Mouse (Mus musculus) adrenal gland, postnatal 10 days (tissue): Measurements from ENCODE around the gene Rps13. TPM values are rescaled to one million over a fixed set of nuclear protein-coding genes. Genes with fewer than 3 reads are reported as not detected.
"Not testable (repeated sequence)": the region's sequence is repeated elsewhere in the genome, so short reads cannot be mapped to it uniquely, and the experiment has no call there.

Experiments
- DNase-seq: peaks from one replicate; pipeline ENCODE4 v3.0.0; 2021; ENCODE audit warnings: mixed read lengths
- long read RNA-seq, 2 experiments: library from polyadenylated mRNA; stranded (forward); transcript quantifications; one replicate each; pipeline ENCODE4 v2.0.0; 2021
- total RNA-seq, 2 experiments: library from RNA; stranded (reverse); gene quantifications; 2 replicates each; pipeline ENCODE4 v1.2.3; 2021

Gene Rps13
- 100 to 1,000 TPM; 508 to 514 TPM for total RNA-seq
- long read RNA-seq, experiment 1, transcript Rps13-201 (6 exons, 589 nt), result major isoform, 211 of 222 reads
- long read RNA-seq, experiment 1, partial matches to known transcripts, result 1 of 222 reads
- long read RNA-seq, experiment 1, other reads (novel, unspliced or antisense), result 3 of 222 reads
- long read RNA-seq, experiment 2, transcript Rps13-201 (6 exons, 589 nt), result major isoform, 109 of 117 reads
- long read RNA-seq, experiment 2, partial matches to known transcripts, result 1 of 117 reads
- long read RNA-seq, experiment 2, other reads (novel, unspliced or antisense), result 3 of 117 reads

- DNase-seq, result peak; percentile 98
These were observed at the start of gene Rps13 for GRCm38 (mm10) chr7:116333713-116334668. Gene Rps13 (minus strand): TSS chr7:116334195.

DNA sequence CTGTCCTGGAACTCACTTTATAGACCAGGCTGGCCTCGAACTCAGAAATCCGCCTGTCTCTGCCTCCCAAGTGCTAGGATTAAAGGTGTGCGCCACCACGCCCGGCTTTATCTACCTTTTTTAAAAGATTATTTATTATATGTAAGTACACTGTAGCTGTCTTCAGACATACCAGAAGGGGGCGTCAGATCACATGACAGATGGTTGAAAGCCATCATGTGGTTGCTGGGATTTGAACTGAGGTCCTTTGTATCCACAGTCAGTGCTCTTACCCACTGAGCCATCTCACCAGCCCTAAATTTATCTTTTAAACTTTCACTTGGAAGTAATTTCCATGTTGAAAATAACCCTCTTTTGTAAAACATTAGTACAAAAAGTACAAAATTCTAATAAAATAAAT lies 45.2 kb upstream of the Rps13 start:
- not testable (repeated sequence) for DNase-seq

GRCm38 (mm10) chr7:116374284-116374683 lies 40.3 kb upstream of the Rps13 start:
- no peak for DNase-seq

DNA sequence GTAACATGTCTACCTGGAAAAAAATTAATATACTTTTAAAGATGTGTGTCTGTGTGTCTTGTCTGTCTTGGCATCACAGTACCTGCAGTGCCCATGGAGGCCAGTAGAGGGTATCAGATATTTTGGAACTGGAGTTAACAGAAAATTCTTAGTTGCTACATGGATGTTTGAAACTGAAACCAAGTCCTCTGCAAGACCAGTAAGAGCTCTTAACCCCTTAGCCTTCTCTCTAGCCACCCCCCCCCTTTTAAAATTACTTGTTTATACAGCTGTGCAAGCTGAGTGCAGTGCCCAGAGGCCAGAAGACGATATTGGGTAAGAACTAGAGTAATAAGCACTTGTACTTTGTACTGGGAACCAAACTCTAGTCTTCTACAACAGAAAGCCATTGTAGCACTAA lies 2.2 kb upstream of the Rps13 start:
- DNase-seq, result peak; percentile 79

- no peak for DNase-seq
These were observed 1.1 kb upstream of the Rps13 start for GRCm38 (mm10) chr7:116335133-116335532.

GRCm38 (mm10) chr7:116334669-116335038 lies 659 bp upstream of the Rps13 start:
- DNase-seq, result no peak

- no peak for DNase-seq
These were observed 2.7 kb downstream of the Rps13 start for GRCm38 (mm10) chr7:116331246-116331645.

DNA sequence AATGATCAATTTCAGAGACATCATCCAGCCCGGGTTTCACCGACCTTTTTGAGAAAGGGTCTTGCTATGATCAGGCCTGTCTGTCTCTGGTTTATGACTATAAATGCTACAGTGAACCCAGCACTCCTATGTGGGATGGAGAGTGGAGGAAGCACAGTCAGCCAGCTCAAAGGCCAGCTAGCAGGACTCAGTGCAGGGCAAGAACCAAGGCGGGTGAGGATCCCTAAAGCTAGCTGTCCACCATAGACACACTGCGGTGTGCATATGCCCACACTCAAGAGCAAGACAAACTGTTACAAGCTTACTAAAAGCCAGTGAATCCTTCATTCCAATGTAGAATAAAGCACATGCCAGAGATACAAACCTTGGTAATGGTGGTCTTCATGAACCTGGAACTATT lies 4.1 kb downstream of the Rps13 start:
- DNase-seq, result no peak

DNA sequence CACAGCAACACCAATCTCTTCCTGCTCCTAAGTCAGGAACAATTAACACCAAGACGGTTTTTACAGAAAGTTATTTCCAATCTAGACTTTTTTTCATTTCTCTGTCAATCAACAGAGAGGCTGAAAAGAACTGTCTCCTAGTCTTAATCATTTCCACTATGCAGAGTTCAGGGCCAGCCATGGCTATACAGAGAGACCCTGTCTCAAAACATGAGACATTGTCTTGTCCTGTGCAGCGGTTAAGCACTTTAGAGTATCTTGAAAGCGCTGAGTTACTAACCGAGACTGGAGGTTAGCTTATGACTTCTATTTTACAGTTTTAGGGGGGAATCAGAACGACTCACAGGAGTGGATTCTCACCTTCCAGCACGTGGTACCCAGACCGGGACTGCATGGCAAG lies 5.2 kb downstream of the Rps13 start:
- no peak for DNase-seq

GRCm38 (mm10) chr7:116327901-116328300 lies 6.1 kb downstream of the Rps13 start:
- DNase-seq, result no peak

DNA sequence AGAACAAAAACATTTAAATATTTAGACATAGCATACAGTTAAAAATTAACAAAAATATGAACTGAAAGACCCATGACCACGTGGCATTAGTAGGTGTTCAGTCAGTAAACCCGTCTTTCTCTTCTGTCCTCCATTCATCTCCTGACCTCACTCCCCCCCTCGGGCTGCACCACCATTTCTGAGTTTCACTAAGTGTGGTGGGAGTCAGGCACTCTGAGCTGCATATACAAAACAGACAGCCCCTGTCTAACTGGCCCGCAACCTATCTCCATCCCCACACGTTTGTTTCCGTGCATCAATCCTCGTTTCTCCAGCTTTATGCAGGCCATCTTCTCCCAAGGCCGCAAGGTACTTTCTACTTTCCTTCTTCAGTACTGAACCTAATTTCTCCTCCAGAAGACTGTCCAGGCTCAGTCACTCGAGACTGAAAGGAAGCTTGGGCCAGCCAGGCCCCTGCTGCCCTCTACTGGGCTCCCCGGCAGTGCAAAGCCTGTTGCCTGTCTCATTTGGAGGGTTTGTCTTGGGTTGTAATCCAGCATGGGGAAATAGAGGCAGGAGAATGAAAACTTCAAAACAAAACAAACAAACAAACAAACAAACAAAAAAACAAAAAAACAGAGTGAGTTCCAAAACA lies 10.5 kb downstream of the Rps13 start:
- peak; percentile 87 for DNase-seq

DNA sequence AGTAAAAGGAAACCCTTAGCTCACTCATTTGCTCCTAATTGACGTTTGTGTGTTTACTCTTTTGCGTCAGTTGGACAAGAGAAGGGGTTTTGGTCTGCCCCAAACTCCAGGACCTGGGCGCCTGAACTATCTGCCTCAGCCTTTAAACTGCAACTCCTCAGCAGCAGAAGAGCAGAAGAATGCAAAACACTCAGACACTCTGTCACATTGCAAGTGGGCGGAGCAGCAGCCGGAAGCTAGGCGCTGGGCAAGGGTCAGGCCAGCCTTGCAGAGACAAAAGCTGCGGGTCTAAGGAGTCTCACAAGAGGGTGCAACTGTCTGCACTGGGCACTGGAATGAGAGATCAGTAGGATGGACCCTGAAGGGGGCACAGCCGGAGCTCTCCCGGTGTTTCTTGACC lies 24.5 kb downstream of the Rps13 start:
- DNase-seq, result peak; percentile 40

DNA sequence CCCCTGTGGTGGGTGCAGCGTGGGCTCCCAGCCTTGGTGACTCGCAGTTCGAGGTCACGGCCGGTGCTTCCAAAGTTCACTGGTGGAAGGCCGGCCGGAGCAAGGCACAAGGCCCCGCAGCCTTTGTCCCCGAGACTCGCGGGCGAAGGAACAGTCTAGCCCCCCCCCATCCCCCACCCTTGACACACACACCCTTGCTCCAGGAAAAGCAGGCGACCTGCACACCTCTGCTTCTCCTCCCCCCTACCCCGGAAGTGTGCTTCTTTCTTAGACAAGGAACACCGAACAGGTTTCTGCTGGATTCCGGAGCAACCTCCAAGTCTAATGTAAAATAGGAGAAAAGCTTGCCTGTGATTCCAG lies 25.4 kb downstream of the Rps13 start:
- DNase-seq, result no peak

GRCm38 (mm10) chr7:116307871-116308631 lies 25.9 kb downstream of the Rps13 start, which contains the start of gene Plekha7:
Gene Plekha7 (minus strand): TSS chr7:116308376.
- DNase-seq, result peak; percentile 72

GRCm38 (mm10) chr7:116307099-116307870 lies 26.7 kb downstream of the Rps13 start:
- peak; percentile 86 for DNase-seq

- no peak for DNase-seq
These were observed 27.4 kb downstream of the Rps13 start for GRCm38 (mm10) chr7:116306601-116307000.

DNA sequence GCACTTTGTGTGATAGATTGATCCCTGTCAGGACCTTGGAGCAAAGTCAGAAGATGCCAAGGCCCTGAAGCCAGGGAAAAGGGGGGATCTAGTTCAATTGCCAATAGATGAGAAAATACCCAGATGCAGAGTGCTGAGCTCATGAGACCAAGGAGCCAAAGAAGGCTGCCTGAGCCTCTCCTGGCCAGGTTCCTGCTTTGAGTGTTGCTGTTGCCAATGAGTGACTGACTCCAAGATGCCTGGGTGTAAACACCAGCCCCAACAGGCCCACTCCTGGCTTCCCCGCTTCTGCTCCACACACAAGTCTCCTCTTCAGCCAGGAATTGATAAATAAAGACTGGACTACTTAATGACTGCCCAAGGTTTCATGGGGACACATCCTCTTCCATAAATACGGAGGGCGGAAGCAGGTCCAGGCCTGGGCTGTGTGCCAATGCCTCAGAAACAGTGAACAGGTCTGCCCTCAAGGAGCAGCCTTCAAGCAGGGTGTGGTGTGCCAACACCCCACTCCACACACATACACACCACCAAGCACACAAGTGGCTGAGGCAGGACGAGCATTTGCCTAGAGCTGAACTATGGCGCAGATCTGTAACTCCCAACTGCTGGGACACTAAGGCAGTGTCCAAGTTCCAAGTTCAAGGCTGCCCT lies 32.2 kb downstream of the Rps13 start:
- DNase-seq, result no peak

DNA sequence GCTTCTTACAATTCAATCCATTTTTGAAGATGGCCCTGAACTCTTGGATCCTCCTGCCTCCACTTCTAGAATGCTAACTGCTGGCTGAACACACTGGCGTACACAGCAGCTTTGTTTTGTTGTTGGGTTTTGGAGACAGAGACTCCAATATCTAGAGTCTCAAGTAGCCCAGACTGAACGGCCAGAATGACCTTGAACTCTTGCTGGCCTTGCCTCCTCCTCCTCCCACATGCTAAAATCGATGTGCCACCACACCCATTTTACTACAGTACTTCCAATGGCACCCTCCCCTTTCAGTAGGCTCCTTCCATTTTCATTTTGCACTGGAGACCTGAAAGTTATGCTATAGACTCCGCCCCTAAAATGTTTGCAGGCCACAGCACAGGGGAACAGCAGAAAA lies 32.9 kb downstream of the Rps13 start:
- no peak for DNase-seq

DNA sequence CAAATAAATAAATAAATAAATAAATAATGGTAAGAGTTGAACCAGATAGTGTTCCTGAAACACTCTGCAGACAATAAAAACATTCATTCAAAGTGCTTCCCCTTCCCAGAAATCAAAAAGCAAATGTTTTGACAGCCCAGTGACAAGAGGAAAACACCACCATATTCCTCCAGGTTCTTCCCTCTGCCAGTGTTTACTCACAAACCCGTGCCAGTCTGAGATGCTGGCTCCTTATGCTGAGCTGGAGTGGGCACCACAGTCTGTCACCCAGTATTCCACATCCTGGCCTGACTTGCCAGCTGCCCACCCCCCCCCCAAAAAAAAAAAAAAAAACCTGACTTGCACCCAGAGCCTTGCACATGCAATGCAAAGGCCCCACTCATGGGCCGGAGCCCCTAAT lies 35.1 kb downstream of the Rps13 start:
- DNase-seq, result no peak

- DNase-seq, result no peak
These were observed 35.6 kb downstream of the Rps13 start for GRCm38 (mm10) chr7:116298389-116298788.

- DNase-seq, result no peak
These were observed 39.0 kb downstream of the Rps13 start for GRCm38 (mm10) chr7:116294961-116295360.
